Mouse (Mus musculus): ENCODE data around the gene Ankrd52. TPM values are rescaled to one million over a fixed set of nuclear protein-coding genes. Genes with fewer than 3 reads are reported as not detected.

Ankrd52 gene
- polyA plus RNA-seq, 1 experiment from 2014 or later, result 11.3 TPM

GRCm38 (mm10) chr10:128388941-128389340 lies 12.0 kb downstream of the Ankrd52 start:
- no peak overlapping the region for H3K4me2 ChIP-seq
- no peak overlapping the region for H3K9ac ChIP-seq
- ATAC-seq (ENCODE audit: insufficient number of reproducible peaks, low FRiP score, low TSS enrichment, low read depth), result no peak
- H3K27me3 ChIP-seq, result no peaks in the 10 kb centered on the region
- H3K27ac ChIP-seq, result no peak overlapping the region
- no peaks in the 10 kb centered on the region for H3K9me3 ChIP-seq
- peaks cover 99% of the 10 kb centered on the region for H3K36me3 ChIP-seq
- H3K4me3 ChIP-seq, result no peak overlapping the region
- no peaks in the 10 kb centered on the region for H3K4me1 ChIP-seq
- 91% methylated on average over 14 of the region's 14 CpGs for WGBS

GRCm38 (mm10) chr10:128389570-128389969 lies 12.7 kb downstream of the Ankrd52 start:
- 86% methylated on average over 6 of the region's 6 CpGs for WGBS
- Histone ChIP-seq H3K9ac (no peak overlapping the region), H3K4me2 (no peak overlapping the region), H3K27ac (no peak overlapping the region), H3K4me1 (peaks cover under 1% of the 10 kb centered on the region), H3K36me3 (peaks cover 99% of the 10 kb centered on the region), H3K4me3 (no peak overlapping the region), H3K27me3 (no peaks in the 10 kb centered on the region), H3K9me3 (no peaks in the 10 kb centered on the region)
- ATAC-seq (ENCODE audit: insufficient number of reproducible peaks, low FRiP score, low TSS enrichment, low read depth), result no peak

GRCm38 (mm10) chr10:128390366-128390765 lies 13.5 kb downstream of the Ankrd52 start:
- H3K4me3 ChIP-seq, result no peak overlapping the region

GRCm38 (mm10) chr10:128391850-128392249 lies 14.9 kb downstream of the Ankrd52 start:
- Histone ChIP-seq H3K27me3 (no peaks in the 10 kb centered on the region), H3K4me1 (peaks cover 7% of the 10 kb centered on the region), H3K4me3 (no peak overlapping the region), H3K27ac (no peak overlapping the region), H3K9me3 (no peaks in the 10 kb centered on the region), H3K4me2 (no peak overlapping the region), H3K36me3 (peaks cover 97% of the 10 kb centered on the region), H3K9ac (no peak overlapping the region)
- ATAC-seq (ENCODE audit: insufficient number of reproducible peaks, low FRiP score, low TSS enrichment, low read depth), result no peak
- 85% methylated on average over 6 of the region's 6 CpGs for WGBS

More at GRCm38 (mm10) chr10:128390366-128390765, 13.5 kb downstream of the Ankrd52 start:
- WGBS, result 88% methylated on average over 12 of the region's 12 CpGs
- no peaks in the 10 kb centered on the region for H3K27me3 ChIP-seq
- peaks cover 97% of the 10 kb centered on the region for H3K36me3 ChIP-seq
- H3K4me2 ChIP-seq, result no peak overlapping the region
- no peak for ATAC-seq (ENCODE audit: insufficient number of reproducible peaks, low FRiP score, low TSS enrichment, low read depth)
- peaks cover 4% of the 10 kb centered on the region for H3K4me1 ChIP-seq
- H3K9me3 ChIP-seq, result no peaks in the 10 kb centered on the region
- no peak overlapping the region for H3K27ac ChIP-seq
- no peak overlapping the region for H3K9ac ChIP-seq

GRCm38 (mm10) chr10:128396017-128396673 lies 19.2 kb downstream of the Ankrd52 start:
- peaks cover 17% of the 10 kb centered on the region for H3K4me1 ChIP-seq

GRCm38 (mm10) chr10:128396716-128397264 lies 19.9 kb downstream of the Ankrd52 start:
- no peaks in the 10 kb centered on the region for H3K9me3 ChIP-seq
- no peak overlapping the region for H3K9ac ChIP-seq
- H3K27me3 ChIP-seq, result no peaks in the 10 kb centered on the region
- H3K36me3 ChIP-seq, result peaks cover 57% of the 10 kb centered on the region
- H3K27ac ChIP-seq, result no peak overlapping the region
- no peak overlapping the region for H3K4me3 ChIP-seq
- 69% methylated on average over 10 of the region's 10 CpGs for WGBS
- no peak for ATAC-seq (ENCODE audit: insufficient number of reproducible peaks, low FRiP score, low TSS enrichment, low read depth)
- H3K4me2 ChIP-seq, result no peak overlapping the region
- H3K4me1 ChIP-seq, result peaks cover 17% of the 10 kb centered on the region

More at GRCm38 (mm10) chr10:128396017-128396673, 19.2 kb downstream of the Ankrd52 start:
- H3K4me2 ChIP-seq, result no peak overlapping the region
- H3K27me3 ChIP-seq, result no peaks in the 10 kb centered on the region
- no peak overlapping the region for H3K9ac ChIP-seq
- H3K9me3 ChIP-seq, result no peaks in the 10 kb centered on the region
- no peak overlapping the region for H3K4me3 ChIP-seq
- WGBS, result 68% methylated on average over 11 of the region's 11 CpGs
- H3K27ac ChIP-seq, result no peak overlapping the region
- peaks cover 64% of the 10 kb centered on the region for H3K36me3 ChIP-seq
- no peak for ATAC-seq (ENCODE audit: insufficient number of reproducible peaks, low FRiP score, low TSS enrichment, low read depth)

GRCm38 (mm10) chr10:128397466-128397865 lies 20.6 kb downstream of the Ankrd52 start:
- Histone ChIP-seq H3K4me1 (peaks cover 17% of the 10 kb centered on the region), H3K36me3 (peaks cover 50% of the 10 kb centered on the region), H3K27ac (no peak overlapping the region), H3K27me3 (no peaks in the 10 kb centered on the region), H3K9me3 (no peaks in the 10 kb centered on the region), H3K4me2 (no peak overlapping the region), H3K9ac (no peak overlapping the region), H3K4me3 (no peak overlapping the region)
- ATAC-seq (ENCODE audit: insufficient number of reproducible peaks, low FRiP score, low TSS enrichment, low read depth), result no peak
- WGBS, result 57% methylated on average over 7 of the region's 7 CpGs

- H3K4me1 ChIP-seq, result peaks cover 13% of the 10 kb centered on the region
- peaks cover 25% of the 10 kb centered on the region for H3K36me3 ChIP-seq
- H3K4me3 ChIP-seq, result no peak overlapping the region
- H3K4me2 ChIP-seq, result no peak overlapping the region
- no peak; the same call in 1 of the 2 replicates for ATAC-seq (ENCODE audit: insufficient number of reproducible peaks, low FRiP score, low TSS enrichment, low read depth)
- H3K27ac ChIP-seq, result no peak overlapping the region
- WGBS, result 23% methylated on average over 5 of the region's 5 CpGs
- no peaks in the 10 kb centered on the region for H3K27me3 ChIP-seq
- H3K9me3 ChIP-seq, result no peaks in the 10 kb centered on the region
- H3K9ac ChIP-seq, result no peak overlapping the region
These were observed 23.4 kb downstream of the Ankrd52 start for GRCm38 (mm10) chr10:128400338-128400737.

- 22% methylated on average over 2 of the region's 2 CpGs for WGBS
- no peaks in the 10 kb centered on the region for H3K9me3 ChIP-seq
- no peak within 1 kb of the TSS for H3K27ac ChIP-seq
- no peak for ATAC-seq (ENCODE audit: insufficient number of reproducible peaks, low FRiP score, low TSS enrichment, low read depth)
- H3K36me3 ChIP-seq, result peaks cover 21% of the 10 kb centered on the region
- no peaks in the 10 kb centered on the region for H3K27me3 ChIP-seq
- H3K9ac ChIP-seq, result no peak within 1 kb of the TSS
- no peak within 1 kb of the TSS for H3K4me2 ChIP-seq
- H3K4me3 ChIP-seq, result no peak within 1 kb of the TSS
- peaks cover 13% of the 10 kb centered on the region for H3K4me1 ChIP-seq
These were observed 24.1 kb downstream of the Ankrd52 start, which contains the start of gene Slc39a5 for GRCm38 (mm10) chr10:128401056-128401455. Slc39a5 (minus strand) TSS chr10:128401229.

- Histone ChIP-seq H3K27me3 (no peaks in the 10 kb centered on the region), H3K4me3 (no peak overlapping the region), H3K36me3 (peaks cover 20% of the 10 kb centered on the region; the same call in 1 of the 2 replicates), H3K27ac (no peak overlapping the region), H3K4me2 (no peak overlapping the region), H3K4me1 (peaks cover 12% of the 10 kb centered on the region), H3K9ac (no peak overlapping the region), H3K9me3 (no peaks in the 10 kb centered on the region)
- WGBS, result 70% methylated on average over 9 of the region's 9 CpGs
- no peak for ATAC-seq (ENCODE audit: insufficient number of reproducible peaks, low FRiP score, low TSS enrichment, low read depth)
These were observed 24.7 kb downstream of the Ankrd52 start for GRCm38 (mm10) chr10:128401638-128402037.

GRCm38 (mm10) chr10:128403931-128404330 lies 27.0 kb downstream of the Ankrd52 start:
- peaks cover 16% of the 10 kb centered on the region for H3K4me1 ChIP-seq
- no peak for ATAC-seq (ENCODE audit: insufficient number of reproducible peaks, low FRiP score, low TSS enrichment, low read depth)

More at GRCm38 (mm10) chr10:128403931-128404330, 27.0 kb downstream of the Ankrd52 start:
- WGBS, result 87% methylated on average over 7 of the region's 7 CpGs
- Histone ChIP-seq H3K27ac (no peak overlapping the region), H3K4me3 (no peak overlapping the region), H3K4me2 (no peak overlapping the region), H3K27me3 (no peaks in the 10 kb centered on the region), H3K9ac (no peak overlapping the region), H3K36me3 (peaks cover 17% of the 10 kb centered on the region; the same call in 1 of the 2 replicates), H3K9me3 (no peaks in the 10 kb centered on the region)
